Mouse (Mus musculus) limb, embryonic 15.5 days (tissue): ENCODE data around the gene Efcab8. TPM values are rescaled to one million over a fixed set of nuclear protein-coding genes. Genes with fewer than 3 reads are reported as not detected.

ENCODE experiments used
- ATAC-seq: fragments of 200-750 bp; cut with Nextera tagmentation; 2 replicates; pipeline ENCODE4 v1.8.0; 2017; ENCODE audit warnings: low read depth, moderate TSS enrichment; ENCODE audit not compliant: insufficient number of reproducible peaks, low FRiP score, low TSS enrichment
- H3K27ac ChIP-seq: fragments of 300-500 bp; sonication (generic); 2 replicates; pipeline ENCODE4 v1.5.1; 2015; ENCODE audit warnings: moderate library complexity, mild to moderate bottlenecking, inconsistent platforms
- H3K27me3 ChIP-seq: fragments of 300-500 bp; sonication (generic); 2 replicates; pipeline ENCODE4 v1.6.1; 2015; ENCODE audit warnings: inconsistent platforms
- H3K36me3 ChIP-seq: fragments of 300-500 bp; sonication (generic); 2 replicates; pipeline ENCODE4 v1.6.1; 2015; ENCODE audit warnings: inconsistent platforms
- H3K4me1 ChIP-seq: fragments of 300-500 bp; sonication (generic); 2 replicates; pipeline ENCODE4 v1.6.1; 2015; ENCODE audit warnings: inconsistent platforms
- H3K4me2 ChIP-seq: fragments of 300-500 bp; sonication (generic); 2 replicates; pipeline ENCODE4 v1.6.1; 2015; ENCODE audit warnings: mild to moderate bottlenecking, inconsistent platforms
- H3K4me3 ChIP-seq: fragments of 300-500 bp; sonication (generic); 2 replicates; pipeline ENCODE4 v1.5.1; 2015; ENCODE audit warnings: mild to moderate bottlenecking, inconsistent platforms
- H3K9ac ChIP-seq: fragments of 300-500 bp; sonication (generic); 2 replicates; pipeline ENCODE4 v1.6.1; 2015; ENCODE audit warnings: inconsistent platforms
- H3K9me3 ChIP-seq: fragments of 300-500 bp; sonication (generic); 2 replicates; pipeline ENCODE4 v1.6.1; 2016; ENCODE audit warnings: inconsistent platforms
- WGBS: fragments of 180-500 bp; shearing (Covaris S2); methylation state at CpG from one replicate; pipeline ENCODE4 v1.1.7; 2015; 5-methylcytosine and 5-hydroxymethylcytosine counted together
- polyA plus RNA-seq: library from polyadenylated mRNA; unstranded; fragments of >200 nt; fragmentation: Nextera tagmentation; extraction: Ambion mirVana; gene quantifications from 2 replicates; pipeline ENCODE4 v1.2.1, GENCODE M21; 2015

The Efcab8 gene
- polyA plus RNA-seq, 1 experiment from 2014 or later = not detected

- Histone ChIP-seq H3K9me3 (no peaks in the 10 kb centered on the region), H3K4me1 (peaks cover 4% of the 10 kb centered on the region; the same call in 1 of the 2 replicates), H3K27ac (no peak overlapping the region), H3K27me3 (no peaks in the 10 kb centered on the region; the same call in 1 of the 2 replicates), H3K36me3 (no peaks in the 10 kb centered on the region), H3K4me3 (no peak overlapping the region), H3K9ac (no peak overlapping the region), H3K4me2 (no peak overlapping the region)
- WGBS = 79% methylated on average over 8 of the region's 8 CpGs
- no peak for ATAC-seq
These were observed 47.6 kb downstream of the Efcab8 start for GRCm38 (mm10) chr2:153827171-153827830.

- ATAC-seq = no peak
- Histone ChIP-seq H3K27ac (no peak overlapping the region), H3K27me3 (no peaks in the 10 kb centered on the region; the same call in 1 of the 2 replicates), H3K36me3 (no peaks in the 10 kb centered on the region), H3K9ac (no peak overlapping the region), H3K4me1 (peaks cover 4% of the 10 kb centered on the region; the same call in 1 of the 2 replicates), H3K4me2 (no peak overlapping the region), H3K9me3 (no peaks in the 10 kb centered on the region), H3K4me3 (no peak overlapping the region)
- 78% methylated on average over 7 of the region's 7 CpGs for WGBS
These were observed 49.0 kb downstream of the Efcab8 start for GRCm38 (mm10) chr2:153828704-153829103.

GRCm38 (mm10) chr2:153833291-153833690, 53.6 kb downstream of the Efcab8 start:
- H3K4me2 ChIP-seq = no peak overlapping the region
- H3K9me3 ChIP-seq = no peaks in the 10 kb centered on the region
- no peak overlapping the region for H3K4me3 ChIP-seq
- H3K4me1 ChIP-seq = no peaks in the 10 kb centered on the region
- H3K9ac ChIP-seq = no peak overlapping the region
- H3K27ac ChIP-seq = no peak overlapping the region
- 85% methylated on average over 8 of the region's 8 CpGs for WGBS
- H3K36me3 ChIP-seq = no peaks in the 10 kb centered on the region
- no peak for ATAC-seq
- no peaks in the 10 kb centered on the region for H3K27me3 ChIP-seq

GRCm38 (mm10) chr2:153842854-153843253, 63.1 kb downstream of the Efcab8 start:
- WGBS = 81% methylated on average over 8 of the region's 8 CpGs
- Histone ChIP-seq H3K4me2 (no peak overlapping the region), H3K4me1 (no peaks in the 10 kb centered on the region), H3K36me3 (no peaks in the 10 kb centered on the region), H3K27ac (no peak overlapping the region), H3K4me3 (no peak overlapping the region), H3K27me3 (no peaks in the 10 kb centered on the region), H3K9me3 (no peaks in the 10 kb centered on the region), H3K9ac (no peak overlapping the region)
- ATAC-seq = no peak

GRCm38 (mm10) chr2:153848389-153848788, 68.7 kb downstream of the Efcab8 start:
- Histone ChIP-seq H3K9ac (no peak overlapping the region), H3K4me2 (no peak overlapping the region), H3K9me3 (no peaks in the 10 kb centered on the region), H3K36me3 (no peaks in the 10 kb centered on the region), H3K4me3 (no peak overlapping the region), H3K4me1 (no peaks in the 10 kb centered on the region), H3K27ac (no peak overlapping the region), H3K27me3 (no peaks in the 10 kb centered on the region)
- no peak for ATAC-seq
- WGBS = 74% methylated on average over 3 of the region's 3 CpGs

- no peak overlapping the region for H3K4me3 ChIP-seq
- H3K4me1 ChIP-seq = no peaks in the 10 kb centered on the region
- H3K36me3 ChIP-seq = no peaks in the 10 kb centered on the region
- WGBS = 80% methylated on average over 6 of the region's 6 CpGs
- ATAC-seq = no peak
- H3K4me2 ChIP-seq = no peak overlapping the region
- H3K9ac ChIP-seq = no peak overlapping the region
- H3K27ac ChIP-seq = no peak overlapping the region
- no peaks in the 10 kb centered on the region for H3K27me3 ChIP-seq
- H3K9me3 ChIP-seq = no peaks in the 10 kb centered on the region
These were observed 70.8 kb downstream of the Efcab8 start for GRCm38 (mm10) chr2:153850351-153851029.

GRCm38 (mm10) chr2:153851030-153851360, 71.3 kb downstream of the Efcab8 start:
- H3K9me3 ChIP-seq = no peaks in the 10 kb centered on the region
- H3K27ac ChIP-seq = no peak overlapping the region
- H3K36me3 ChIP-seq = no peaks in the 10 kb centered on the region
- WGBS = 46% methylated on average over 4 of the region's 4 CpGs
- H3K4me1 ChIP-seq = no peaks in the 10 kb centered on the region
- H3K4me3 ChIP-seq = no peak overlapping the region
- H3K27me3 ChIP-seq = no peaks in the 10 kb centered on the region
- no peak overlapping the region for H3K9ac ChIP-seq
- H3K4me2 ChIP-seq = no peak overlapping the region
- ATAC-seq = no peak

GRCm38 (mm10) chr2:153853544-153853943, 73.8 kb downstream of the Efcab8 start:
- Histone ChIP-seq H3K4me3 (no peak overlapping the region), H3K9ac (no peak overlapping the region), H3K27ac (no peak overlapping the region), H3K9me3 (no peaks in the 10 kb centered on the region), H3K4me1 (no peaks in the 10 kb centered on the region), H3K4me2 (no peak overlapping the region), H3K27me3 (no peaks in the 10 kb centered on the region), H3K36me3 (no peaks in the 10 kb centered on the region)
- 24% methylated on average over 5 of the region's 5 CpGs for WGBS
- peak; percentile 31; the same call in 1 of the 2 replicates for ATAC-seq

- no peak for ATAC-seq
- Histone ChIP-seq H3K4me3 (no peak overlapping the region), H3K27ac (no peak overlapping the region), H3K9ac (no peak overlapping the region), H3K4me2 (no peak overlapping the region), H3K36me3 (no peaks in the 10 kb centered on the region), H3K9me3 (no peaks in the 10 kb centered on the region), H3K4me1 (0 out of 2 replicates have a peak, but pooled peaks cover 4% of the 10 kb centered on the region), H3K27me3 (no peaks in the 10 kb centered on the region)
- WGBS = 80% methylated on average over 2 of the region's 2 CpGs
These were observed 79.8 kb downstream of the Efcab8 start for GRCm38 (mm10) chr2:153859581-153859980.

GRCm38 (mm10) chr2:153860315-153860714, 80.6 kb downstream of the Efcab8 start:
- Histone ChIP-seq H3K9me3 (no peaks in the 10 kb centered on the region), H3K9ac (no peak overlapping the region), H3K36me3 (no peaks in the 10 kb centered on the region), H3K4me1 (0 out of 2 replicates have a peak, but pooled peaks cover 4% of the 10 kb centered on the region), H3K27ac (no peak overlapping the region), H3K4me2 (no peak overlapping the region), H3K27me3 (no peaks in the 10 kb centered on the region), H3K4me3 (no peak overlapping the region)
- WGBS = 87% methylated on average over 11 of the region's 11 CpGs
- no peak for ATAC-seq

GRCm38 (mm10) chr2:153860715-153861114, 81.0 kb downstream of the Efcab8 start:
- H3K27me3 ChIP-seq = no peaks in the 10 kb centered on the region
- ATAC-seq = 0 out of 2 replicates have a peak, but pooled peaks have one; percentile 41
- H3K9ac ChIP-seq = no peak overlapping the region
- 0 out of 2 replicates have a peak, but pooled peaks cover 4% of the 10 kb centered on the region for H3K4me1 ChIP-seq
- no peak overlapping the region for H3K27ac ChIP-seq
- WGBS = 50% methylated on average over 3 of the region's 3 CpGs
- no peak overlapping the region for H3K4me2 ChIP-seq
- H3K9me3 ChIP-seq = no peaks in the 10 kb centered on the region
- no peak overlapping the region for H3K4me3 ChIP-seq
- no peaks in the 10 kb centered on the region for H3K36me3 ChIP-seq

GRCm38 (mm10) chr2:153861960-153862359, 82.2 kb downstream of the Efcab8 start:
- Histone ChIP-seq H3K27ac (no peak overlapping the region), H3K9ac (no peak overlapping the region), H3K4me2 (no peak overlapping the region), H3K27me3 (no peaks in the 10 kb centered on the region), H3K4me1 (0 out of 2 replicates have a peak, but pooled peaks cover 4% of the 10 kb centered on the region), H3K9me3 (no peaks in the 10 kb centered on the region), H3K36me3 (no peaks in the 10 kb centered on the region), H3K4me3 (no peak overlapping the region)
- ATAC-seq = no peak
- WGBS = 73% methylated on average over 3 of the region's 3 CpGs
